Mouse (Mus musculus): ENCODE data around the gene Kdm2b. TPM values are rescaled to one million over a fixed set of nuclear protein-coding genes. Genes with fewer than 3 reads are reported as not detected.
A peak's percentile ranks its signal among the peaks of the same experiment; 100 is the strongest.

The Kdm2b gene
- total RNA-seq, 2 experiments from 2014 or later, result 26.2 to 26.5 TPM

DNA sequence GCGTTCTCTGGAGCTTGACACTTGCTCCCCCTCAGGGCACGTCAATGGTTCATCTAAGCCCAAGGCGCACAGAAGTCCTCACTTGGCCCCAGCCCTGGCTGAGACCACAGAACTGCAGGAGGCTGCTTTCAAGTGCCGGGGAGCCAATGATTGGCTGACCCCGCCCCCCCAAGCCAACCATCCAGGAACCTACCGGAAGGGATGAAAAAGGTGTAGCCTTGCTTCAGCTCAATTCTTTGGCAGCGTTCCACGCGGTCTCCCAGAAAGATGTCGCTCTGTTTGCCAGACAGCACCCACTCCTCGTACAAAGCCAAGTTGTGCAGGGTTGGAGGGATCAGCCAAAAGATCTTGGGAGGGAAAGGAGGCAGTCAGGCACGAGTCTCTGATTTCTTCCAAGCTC, 42.1 kb downstream of the Kdm2b start:
- DNase-seq (ENCODE audit: low spot score in 2 of 2), result no peak
- intact Hi-C loops (cut with DNase I), result no loop called here

DNA sequence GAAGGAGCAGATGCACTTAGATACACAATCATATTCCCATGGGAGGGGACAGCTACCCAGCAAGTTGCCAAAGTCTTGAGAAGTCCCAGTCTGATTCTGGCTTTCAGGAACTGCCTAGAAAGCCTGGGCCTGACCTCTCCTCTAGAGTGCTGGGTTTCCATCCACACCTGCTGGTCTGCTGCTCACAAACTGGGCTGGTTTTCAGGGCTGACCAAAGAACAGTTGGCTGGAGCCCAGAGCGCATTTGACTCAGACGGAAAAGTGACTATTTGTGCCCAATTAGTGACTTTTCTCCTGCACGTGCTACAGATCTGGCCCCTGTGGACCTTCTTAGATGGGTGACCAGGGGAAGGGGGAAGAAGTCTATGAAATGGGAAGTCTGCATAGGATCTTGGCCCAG, 50.9 kb downstream of the Kdm2b start:
- no peak for DNase-seq (ENCODE audit: low spot score in 2 of 2)
- intact Hi-C loops (cut with DNase I), result no loop called here

DNA sequence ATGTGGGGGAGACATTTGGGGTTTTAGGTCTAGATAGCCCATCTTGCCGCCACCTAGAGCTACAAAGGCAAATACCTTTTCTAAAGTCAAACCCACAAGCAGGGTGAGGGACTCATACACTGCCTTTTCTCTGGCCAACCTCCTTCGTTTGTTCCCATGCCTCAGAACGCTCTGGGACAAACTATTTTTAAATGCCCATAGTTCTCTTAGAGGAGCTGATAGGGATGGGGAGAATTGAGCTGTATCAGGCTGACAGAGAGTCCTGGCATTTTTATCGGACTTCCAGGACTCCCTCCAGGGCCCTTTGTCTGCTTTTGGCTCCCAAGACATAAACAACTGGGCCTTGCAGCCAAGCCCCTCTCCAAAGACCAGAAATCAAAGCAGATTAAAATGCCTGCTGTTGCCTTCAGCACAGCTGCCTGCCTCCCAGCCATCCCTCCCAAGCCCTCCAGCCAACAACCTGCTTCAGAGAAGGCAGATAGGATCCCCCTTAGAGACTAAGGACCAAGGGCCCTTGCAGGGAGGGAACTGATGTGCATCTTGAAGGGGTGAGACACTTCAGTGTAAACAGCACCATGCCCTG, 51.6 kb downstream of the Kdm2b start:
- DNase-seq (ENCODE audit: low spot score in 2 of 2), result no peak
- intact Hi-C loops (cut with DNase I), result no loop called here

DNA sequence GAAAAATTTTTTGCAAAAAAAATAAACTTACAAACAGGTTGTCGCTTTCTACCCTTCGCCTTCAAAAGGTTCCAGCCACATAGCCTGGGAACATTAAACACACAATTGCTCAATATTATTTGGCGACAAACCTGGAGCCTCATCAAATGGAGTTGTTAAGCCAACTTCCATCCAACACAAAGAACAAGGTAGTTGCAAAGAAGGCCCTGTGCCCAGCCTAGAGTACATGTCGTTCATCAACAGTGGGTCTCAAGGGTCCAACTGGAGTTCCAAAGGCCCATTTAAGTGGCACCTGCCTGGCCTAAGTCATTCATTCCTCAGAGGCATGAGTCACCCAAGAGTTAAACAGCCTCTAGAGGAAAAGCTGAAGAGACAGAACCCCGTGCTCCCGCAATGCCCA, 52.6 kb downstream of the Kdm2b start:
- no peak for DNase-seq (ENCODE audit: low spot score in 2 of 2)
- intact Hi-C loops (cut with DNase I), result no loop called here

DNA sequence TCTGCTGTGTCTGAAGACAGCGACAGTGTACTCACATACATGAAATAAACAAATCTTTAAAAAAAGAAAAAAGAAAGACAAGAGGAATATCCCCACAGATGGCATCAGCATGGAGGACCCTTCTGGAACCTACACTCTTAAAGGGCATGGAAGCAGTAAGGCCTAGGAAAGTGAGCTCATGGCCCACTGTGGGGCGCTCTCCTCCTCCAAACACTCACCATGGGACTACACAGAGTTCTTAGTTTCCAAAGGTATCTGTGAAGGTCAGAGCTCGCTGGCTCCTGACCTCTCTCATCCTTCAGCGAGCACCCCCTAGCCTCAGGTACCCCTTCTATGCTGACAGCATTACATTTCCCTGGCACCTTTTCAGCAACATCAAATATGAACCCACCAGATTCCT, 53.8 kb downstream of the Kdm2b start:
- no peak for DNase-seq (ENCODE audit: low spot score in 2 of 2)

DNA sequence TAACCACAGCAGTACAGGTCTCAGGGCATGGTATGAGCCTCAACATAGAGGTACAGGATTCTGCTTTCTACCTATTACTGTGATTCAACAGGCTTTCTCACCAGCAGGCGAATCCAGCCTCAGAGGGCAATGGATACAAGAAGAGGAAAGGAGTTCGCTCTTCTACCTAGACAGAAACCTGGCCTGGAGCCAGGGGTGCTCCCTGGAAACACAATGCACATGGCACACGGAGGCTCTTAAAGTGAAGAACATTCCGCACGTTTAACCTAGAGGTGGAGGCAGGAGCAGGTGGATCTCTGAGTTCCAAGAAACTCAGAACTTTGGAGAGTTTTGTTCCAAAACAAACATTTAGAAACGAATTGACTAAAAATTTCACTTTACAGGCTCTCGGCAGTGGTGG, 58.6 kb downstream of the Kdm2b start:
- intact Hi-C loops (cut with DNase I), result no loop called here

More for the DNA sequence above, 53.8 kb downstream of the Kdm2b start:
- intact Hi-C loops (cut with DNase I), result no loop called here

DNA sequence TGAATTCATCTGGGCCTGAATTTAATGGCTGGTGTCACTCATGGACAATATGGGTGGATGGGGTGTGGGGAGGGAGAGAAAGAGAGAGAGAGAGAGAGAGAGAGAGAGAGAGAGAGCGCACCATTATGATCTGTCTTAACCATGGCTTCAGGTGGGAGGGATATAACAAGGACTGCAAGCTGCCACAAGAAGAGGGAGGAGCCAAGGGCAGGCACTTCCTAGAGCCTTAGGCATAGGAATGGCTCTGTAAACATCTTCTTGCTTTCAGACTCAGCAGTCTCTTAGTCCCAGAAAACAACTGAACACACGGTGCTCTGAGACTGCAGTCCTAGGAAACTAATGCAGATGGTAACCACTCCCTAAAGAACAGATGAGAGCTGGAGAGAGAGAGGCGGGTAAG, 61.3 kb downstream of the Kdm2b start:
- intact Hi-C loops (cut with DNase I), result loop anchor here (5.0 kb wide), 2 partner anchors 84 to 119 kb away; partner anchors contain the start of gene Morn3
- no peak for DNase-seq (ENCODE audit: low spot score in 2 of 2)

More for the DNA sequence above, 58.6 kb downstream of the Kdm2b start:
- no peak for DNase-seq (ENCODE audit: low spot score in 2 of 2)

DNA sequence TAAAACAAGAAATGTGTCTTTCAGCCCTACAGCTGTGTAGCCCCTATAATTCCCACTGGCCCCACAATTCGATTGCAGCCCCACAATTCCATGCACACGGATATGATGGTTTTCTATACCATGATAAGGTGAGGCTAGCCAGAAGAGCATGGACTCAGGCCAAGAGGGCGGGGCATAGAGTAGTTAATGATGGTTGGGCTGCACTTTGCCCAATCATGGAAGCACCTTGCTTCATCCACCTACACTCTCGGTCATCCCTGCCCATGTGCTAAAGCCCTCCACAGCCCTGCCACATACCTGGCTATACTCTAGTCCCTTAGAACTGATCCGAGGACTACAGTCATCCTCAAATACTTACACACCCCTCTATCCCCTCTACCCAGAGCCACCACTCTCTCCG, 61.9 kb downstream of the Kdm2b start:
- no peak for DNase-seq (ENCODE audit: low spot score in 2 of 2)
- intact Hi-C loops (cut with DNase I), result loop anchor here (5.0 kb wide), 2 partner anchors 85 to 120 kb away; partner anchors contain the start of gene Morn3

DNA sequence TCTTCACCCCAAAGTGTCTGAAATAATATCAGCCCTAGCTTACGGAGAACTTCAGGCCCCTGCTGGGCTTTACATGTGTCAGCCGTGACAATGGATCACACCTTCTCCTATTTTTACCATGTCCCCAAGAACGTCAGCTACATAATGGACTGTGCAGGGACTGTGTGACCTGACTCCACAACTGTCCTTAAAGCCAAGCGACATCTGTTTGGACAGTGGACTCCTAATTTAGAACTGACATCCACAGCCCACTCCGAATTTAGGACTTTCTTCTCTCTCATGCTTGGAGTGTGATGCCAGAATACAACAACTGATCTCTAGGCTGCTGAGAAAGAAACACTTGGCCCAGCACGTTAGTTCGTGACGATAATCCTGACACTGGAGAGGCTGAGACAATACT, 62.5 kb downstream of the Kdm2b start:
- intact Hi-C loops (cut with DNase I), result loop anchor here (5.0 kb wide), 2 partner anchors 85 to 120 kb away; partner anchors contain the start of gene Morn3

DNA sequence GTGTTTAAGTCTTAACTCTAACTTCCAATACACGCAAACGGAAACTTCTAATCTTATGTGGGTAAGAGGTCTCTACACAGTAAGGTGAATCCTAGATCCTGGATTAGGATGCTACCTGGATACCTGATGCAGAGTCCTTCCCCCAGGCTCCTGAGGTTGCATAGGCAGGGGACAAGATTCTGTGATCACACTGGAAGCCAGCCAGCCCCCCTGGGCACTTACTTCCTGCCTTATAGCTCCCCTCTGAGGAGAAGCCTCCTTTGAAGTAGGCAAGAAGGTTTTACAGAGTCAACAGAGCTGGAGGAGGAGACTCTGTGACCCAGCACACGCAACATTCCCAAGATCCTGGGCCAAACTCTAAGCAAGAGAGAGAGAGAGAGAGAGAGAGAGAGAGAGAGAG, 63.3 kb downstream of the Kdm2b start:
- DNase-seq (ENCODE audit: low spot score in 2 of 2), result no peak
- intact Hi-C loops (cut with DNase I), result loop anchor here (5.0 kb wide), 2 partner anchors 86 to 121 kb away; partner anchors contain the start of gene Morn3

More for the DNA sequence above, 62.5 kb downstream of the Kdm2b start:
- no peak for DNase-seq (ENCODE audit: low spot score in 2 of 2)

DNA sequence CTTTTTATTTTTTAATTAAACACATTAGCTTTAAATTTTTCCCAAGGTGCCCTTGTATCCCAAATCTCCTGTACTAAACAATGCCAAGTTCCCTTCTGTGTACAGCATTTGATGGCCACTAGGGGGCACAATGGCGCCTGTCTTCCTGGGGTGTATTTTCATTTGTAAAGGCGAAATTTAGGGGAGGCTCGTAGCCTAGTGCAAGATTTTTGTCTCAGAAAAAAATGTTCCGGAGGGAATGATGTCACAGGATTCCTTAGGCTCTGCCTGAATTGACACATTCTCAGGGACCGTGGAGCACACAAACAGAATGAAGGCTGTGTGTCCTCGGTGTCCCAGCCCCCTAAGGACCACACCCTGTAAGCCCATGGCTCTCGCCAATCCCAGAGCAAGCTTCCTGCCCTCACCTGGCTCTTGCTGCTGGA, 64.1 kb downstream of the Kdm2b start:
- peak; percentile 77 to 80 for DNase-seq (ENCODE audit: low spot score in 2 of 2)
- intact Hi-C loops (cut with DNase I), result loop anchor here (5.0 kb wide), 2 partner anchors 87 to 122 kb away; partner anchors contain the start of gene Morn3

DNA sequence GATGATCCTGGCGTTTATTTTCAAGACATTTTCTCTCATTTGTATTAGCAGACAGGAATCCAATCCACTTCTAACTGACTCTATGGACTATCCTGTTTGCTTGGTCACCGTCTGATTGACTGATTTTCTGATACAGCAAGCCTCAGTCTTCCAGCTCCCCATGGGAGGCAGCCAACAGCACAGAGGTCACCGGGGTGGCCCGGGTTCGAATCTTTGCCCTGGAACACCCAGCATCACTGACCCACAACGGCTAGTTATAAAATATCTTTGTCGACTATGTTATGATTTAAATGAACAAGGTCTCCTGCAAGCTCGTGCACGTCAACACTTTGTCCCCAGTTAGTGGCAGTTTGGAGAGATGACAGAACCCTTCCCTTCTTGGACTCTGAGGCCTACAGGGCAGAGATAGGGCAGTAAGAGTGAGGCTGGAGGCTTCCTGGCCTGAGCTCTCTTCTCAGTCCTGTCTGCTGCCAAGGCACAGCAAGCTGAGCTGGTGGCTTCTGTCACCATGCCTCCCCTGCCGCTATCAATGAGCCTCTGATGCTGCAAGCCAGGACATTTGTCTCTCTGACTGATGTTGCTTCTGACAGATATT, 65.7 kb downstream of the Kdm2b start:
- intact Hi-C loops (cut with DNase I), result no loop called here
- no peak for DNase-seq (ENCODE audit: low spot score in 2 of 2)

DNA sequence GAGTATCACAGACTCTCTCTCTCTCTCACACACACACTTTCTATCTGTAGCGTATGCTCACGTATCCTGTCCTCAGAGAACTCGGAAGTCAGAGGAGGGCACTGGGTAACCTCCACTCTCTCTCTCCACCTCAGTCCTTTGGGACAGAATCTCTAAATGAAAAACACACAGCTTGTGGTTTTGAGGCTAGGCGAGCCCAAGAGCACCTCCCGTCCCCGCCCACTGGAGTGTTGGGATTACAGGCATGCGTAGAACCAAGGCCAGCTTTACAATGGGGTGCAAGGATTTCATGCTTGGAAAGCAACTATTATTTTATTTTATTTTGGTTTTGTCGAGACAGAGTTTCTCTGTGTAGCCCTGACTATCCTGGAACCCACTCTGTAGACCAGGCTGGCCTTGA, 67.7 kb downstream of the Kdm2b start:
- intact Hi-C loops (cut with DNase I), result no loop called here
- no peak for DNase-seq (ENCODE audit: low spot score in 2 of 2)

DNA sequence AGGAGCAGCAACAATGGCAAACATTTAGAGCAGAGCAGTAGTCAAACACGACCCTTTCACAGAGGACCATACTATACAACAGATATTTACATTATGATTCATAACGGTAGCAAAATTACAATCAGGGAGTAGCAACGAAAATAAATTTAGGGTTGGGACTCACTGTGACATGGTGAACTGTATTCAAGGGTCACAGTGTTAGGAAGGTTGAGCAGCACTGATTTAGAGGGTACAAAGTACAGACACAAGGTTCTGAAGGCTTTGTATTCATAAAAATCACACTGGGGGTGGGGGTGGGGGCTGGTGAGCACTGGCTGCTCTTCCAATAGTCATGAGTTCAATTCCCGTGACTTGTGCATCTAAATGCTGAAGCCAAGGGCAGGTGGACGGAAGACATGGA, 69.1 kb downstream of the Kdm2b start:
- no peak for DNase-seq (ENCODE audit: low spot score in 2 of 2)
- intact Hi-C loops (cut with DNase I), result no loop called here

DNA sequence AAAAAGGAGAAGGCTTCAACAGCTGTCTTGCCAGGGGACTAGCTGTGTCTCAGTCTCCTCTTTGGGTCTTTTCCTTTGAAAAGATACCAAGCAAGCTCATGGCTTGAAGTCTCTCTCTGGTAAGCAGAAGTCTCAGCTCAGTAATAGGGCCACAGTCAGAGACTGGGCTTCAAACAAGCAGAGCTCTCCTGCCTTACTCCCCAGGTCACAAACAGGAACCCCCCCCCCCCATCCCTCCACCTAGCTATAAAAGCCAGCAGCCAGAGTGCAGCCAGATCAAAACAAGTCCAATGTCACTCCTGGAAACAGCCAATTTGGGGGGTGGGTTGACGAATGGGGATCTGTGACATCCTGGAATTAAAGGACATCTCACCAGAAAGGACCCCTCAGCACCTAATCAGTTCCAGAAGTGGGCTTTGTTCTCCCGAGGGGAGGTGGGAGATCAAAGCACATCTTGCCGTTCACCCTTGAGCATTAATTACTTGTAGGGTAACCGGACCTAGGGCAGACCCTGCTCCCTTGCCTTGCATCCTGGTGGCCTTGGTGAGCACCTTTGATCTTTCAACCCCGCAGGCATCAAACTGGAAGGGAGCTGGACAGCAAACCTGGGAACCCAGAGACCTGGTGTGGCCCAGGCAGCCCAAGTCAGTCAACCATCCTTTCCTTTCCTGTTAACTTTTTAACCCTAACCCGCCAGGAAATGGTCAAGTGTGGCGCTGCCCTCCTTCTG, 71.5 kb downstream of the Kdm2b start:
- no peak for DNase-seq (ENCODE audit: low spot score in 2 of 2)
- intact Hi-C loops (cut with DNase I), result no loop called here

DNA sequence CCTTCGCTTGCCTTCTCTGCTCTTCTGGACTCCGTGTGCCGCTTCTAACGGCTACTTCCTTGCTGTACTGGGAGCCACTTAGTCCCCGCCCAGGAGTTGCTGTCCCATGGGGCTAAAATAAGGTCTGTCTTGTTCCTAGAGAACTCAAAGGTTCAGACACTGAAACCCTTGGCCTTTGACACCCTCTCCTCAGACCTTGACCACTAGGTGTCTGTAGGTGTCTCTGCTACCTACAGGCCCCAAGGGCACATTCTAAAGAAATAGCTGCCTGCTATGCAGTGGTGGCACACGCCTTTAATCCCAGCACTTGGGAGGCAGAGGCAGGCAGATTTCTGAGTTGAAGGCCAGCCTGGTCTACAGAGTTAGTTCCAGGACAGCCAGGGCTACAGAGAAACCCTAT, 73.5 kb downstream of the Kdm2b start:
- DNase-seq (ENCODE audit: low spot score in 2 of 2), result no peak
- intact Hi-C loops (cut with DNase I), result no loop called here

DNA sequence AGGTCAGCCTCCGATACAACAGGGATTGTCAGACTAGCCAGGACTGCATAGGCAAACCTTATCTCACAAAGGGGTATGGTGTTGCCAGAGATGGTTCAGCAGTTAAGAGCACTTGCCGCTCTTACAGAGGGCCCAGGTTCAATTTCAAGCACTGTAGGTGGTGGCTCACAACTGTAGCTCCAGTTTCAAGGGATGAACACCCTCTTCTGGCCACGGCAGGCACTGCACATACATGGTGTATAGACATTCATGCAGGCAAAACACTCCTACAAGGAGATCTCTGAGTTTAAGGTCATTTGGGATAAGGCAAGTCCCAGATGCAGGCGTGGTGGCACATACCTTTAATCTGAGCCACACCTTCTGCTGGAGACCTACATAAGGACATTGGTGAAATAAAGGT, 76.8 kb downstream of the Kdm2b start:
- intact Hi-C loops (cut with DNase I), result no loop called here
- DNase-seq (ENCODE audit: low spot score in 2 of 2), result no peak

DNA sequence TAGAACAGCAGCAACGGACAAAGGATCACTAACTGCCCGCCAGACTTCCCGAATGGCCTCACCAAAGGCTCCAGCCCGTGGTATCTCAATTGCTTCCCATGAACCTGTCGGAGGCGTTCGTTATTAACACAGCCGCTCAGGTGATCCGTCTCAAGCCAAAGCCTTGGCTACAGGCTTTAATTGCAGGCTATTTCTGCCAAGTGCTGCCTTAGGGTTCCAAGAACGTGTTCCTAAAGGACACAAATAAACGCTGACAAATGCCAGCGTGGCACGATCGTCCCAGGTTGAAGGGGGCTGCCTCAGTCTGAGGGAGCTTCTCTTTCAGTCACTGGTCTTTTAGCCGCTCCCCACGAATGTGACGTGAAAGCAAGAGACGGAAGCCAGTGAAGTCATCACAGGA, 80.1 kb downstream of the Kdm2b start:
- no peak for DNase-seq (ENCODE audit: low spot score in 2 of 2)
- intact Hi-C loops (cut with DNase I), result no loop called here

DNA sequence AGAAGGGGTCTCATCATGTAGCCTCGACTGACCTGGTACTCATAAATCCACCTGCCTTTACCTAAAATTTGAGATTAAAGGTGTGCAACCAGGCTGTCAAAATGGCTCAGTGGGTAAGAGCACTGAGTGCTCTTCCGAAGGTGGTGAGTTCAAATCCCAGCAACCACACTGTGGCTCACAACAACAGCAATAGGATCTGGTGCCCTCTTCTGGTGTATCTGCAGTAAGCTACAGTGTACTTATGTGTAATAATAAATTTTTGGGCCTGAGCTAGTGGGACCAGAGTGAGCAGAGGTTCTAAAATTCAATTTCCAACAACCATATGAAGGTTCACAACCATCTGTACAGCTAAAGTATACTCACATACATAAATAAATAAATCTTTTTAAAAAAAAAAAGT, 81.6 kb downstream of the Kdm2b start:
- intact Hi-C loops (cut with DNase I), result no loop called here
- DNase-seq (ENCODE audit: low spot score in 2 of 2), result no peak

DNA sequence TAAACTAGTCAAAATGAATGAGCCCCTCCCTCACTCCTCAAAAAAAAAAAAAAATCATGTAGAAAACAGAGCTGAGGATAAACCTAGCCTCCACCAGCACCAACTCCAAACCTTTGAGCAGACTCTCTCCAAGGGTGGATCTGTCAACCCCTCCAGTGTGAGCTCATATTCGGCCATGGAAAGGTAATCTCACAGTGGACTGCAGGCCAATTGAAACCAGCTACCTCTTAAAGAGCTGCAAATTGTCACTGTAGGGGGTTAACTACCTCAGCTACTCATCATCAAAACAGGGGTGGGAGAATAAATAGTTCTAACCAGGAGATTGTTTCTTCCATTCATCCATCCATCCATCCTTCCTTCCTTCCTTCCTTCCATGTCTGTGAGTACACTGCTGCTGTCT, 82.4 kb downstream of the Kdm2b start:
- intact Hi-C loops (cut with DNase I), result no loop called here

DNA sequence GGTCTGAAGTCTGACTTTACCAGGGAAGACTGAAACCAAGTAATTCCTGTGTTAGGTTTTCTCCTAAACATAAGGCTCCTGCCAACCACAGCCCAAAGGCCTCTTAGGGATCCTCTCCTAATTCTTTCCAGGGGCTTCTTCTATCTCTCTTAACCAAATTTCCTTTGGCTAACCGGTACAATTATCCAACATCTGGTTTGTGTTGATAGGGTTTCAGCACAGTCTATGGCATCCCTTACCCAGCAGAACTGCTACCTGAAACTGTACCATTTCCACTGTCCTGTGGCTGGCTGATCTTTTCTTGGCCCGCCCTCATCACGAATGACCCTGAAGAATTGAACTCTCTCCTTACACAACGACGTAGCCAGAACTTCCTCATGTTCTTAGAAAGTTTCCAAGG, 86.5 kb downstream of the Kdm2b start:
- no peak for DNase-seq (ENCODE audit: low spot score in 2 of 2)
- intact Hi-C loops (cut with DNase I), result no loop called here

More for the DNA sequence above, 82.4 kb downstream of the Kdm2b start:
- DNase-seq (ENCODE audit: low spot score in 2 of 2), result no peak

Measured in left cerebral cortex, postnatal 25 days (tissue).